Mouse (Mus musculus) thymus, adult 2 months (tissue): ENCODE measurements at regions not wholly inside any gene's neighbourhood (a gene's known extent, or its start where the extent isn't known, plus 50 kb on each side); places are given as distances from the start of the nearest gene placed in this dataset.

Experiments
- CTCF ChIP-seq: fragments of 200-500 bp; IDR thresholded peaks from 2 replicates; pipeline ENCODE4 v1.5.1; 2012; ENCODE audit warnings: mild to moderate bottlenecking, control low read depth, low read length, moderate library complexity, borderline replicate concordance; ENCODE audit not compliant: control insufficient read depth, poor library complexity, insufficient read depth; ENCODE audit errors: extremely low read depth
- POLR2A ChIP-seq: fragments of 200-500 bp; IDR thresholded peaks from 2 replicates; pipeline ENCODE4 v1.6.1; 2012; ENCODE audit warnings: mild to moderate bottlenecking, low read length, control low read depth, moderate library complexity; ENCODE audit not compliant: control insufficient read depth, poor library complexity, insufficient read depth; ENCODE audit errors: extremely low read depth

DNA sequence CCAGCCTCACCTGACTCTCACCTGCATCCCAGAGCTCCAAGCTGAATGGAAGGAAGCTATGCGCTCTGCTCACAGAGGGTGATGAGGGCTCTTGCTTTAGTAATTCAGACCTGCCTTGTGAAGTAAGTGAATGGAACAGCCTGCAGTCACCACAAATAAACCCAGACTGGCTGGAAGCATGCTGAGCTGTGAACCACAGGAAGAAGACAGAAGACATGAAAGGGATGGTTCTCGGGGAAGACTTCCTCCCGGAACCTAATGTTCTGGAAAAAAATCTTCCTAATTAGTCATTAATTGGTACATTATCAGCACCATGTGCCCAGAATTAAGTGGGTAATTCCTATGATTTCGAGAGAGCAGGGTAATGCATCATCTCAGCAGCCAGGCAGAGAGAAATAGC lies 100.3 kb downstream of the Ets2 start:
- TF ChIP-seq POLR2A (no peak), CTCF (no peak)
